Mouse (Mus musculus): ENCODE results near the gene Rgcc.

The Rgcc gene

GRCm38 (mm10) chr14:79239402-79239801 lies 62.0 kb downstream of the Rgcc start:
- DNase-seq, result no peak
